Mouse (Mus musculus) ZHBTc4 (cell line): Measurements from ENCODE around the gene Wfdc11.

Experiments used
- DNase-seq: peaks from one replicate; pipeline ENCODE4 v3.0.0-alpha.2; 2011; ENCODE audit warnings: low read depth, low spot score

Wfdc11 gene

DNA sequence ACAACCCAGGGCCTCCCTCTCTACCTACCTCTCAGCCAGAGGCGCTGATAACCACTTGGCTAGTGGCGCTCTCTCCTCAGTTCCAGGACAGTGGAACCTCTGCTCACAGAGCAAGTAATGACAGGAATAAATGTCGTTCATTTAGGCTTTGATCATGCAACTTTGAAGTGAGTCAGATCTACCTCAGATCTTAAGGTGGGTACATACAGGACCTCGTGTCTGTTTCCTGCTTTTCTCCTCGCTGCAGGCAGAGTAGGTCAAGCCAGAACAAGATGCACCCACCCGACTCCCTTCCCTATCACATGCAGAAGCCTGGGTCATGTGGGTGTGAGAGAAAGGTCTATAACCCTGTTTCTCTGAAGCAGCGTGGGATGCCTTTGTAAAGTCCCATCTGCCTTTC, at the start of gene Wfdc11:
TSS of gene Wfdc11 (minus strand) at position 101 of the 400 bp plus-strand sequence.
- no peak for DNase-seq

DNA sequence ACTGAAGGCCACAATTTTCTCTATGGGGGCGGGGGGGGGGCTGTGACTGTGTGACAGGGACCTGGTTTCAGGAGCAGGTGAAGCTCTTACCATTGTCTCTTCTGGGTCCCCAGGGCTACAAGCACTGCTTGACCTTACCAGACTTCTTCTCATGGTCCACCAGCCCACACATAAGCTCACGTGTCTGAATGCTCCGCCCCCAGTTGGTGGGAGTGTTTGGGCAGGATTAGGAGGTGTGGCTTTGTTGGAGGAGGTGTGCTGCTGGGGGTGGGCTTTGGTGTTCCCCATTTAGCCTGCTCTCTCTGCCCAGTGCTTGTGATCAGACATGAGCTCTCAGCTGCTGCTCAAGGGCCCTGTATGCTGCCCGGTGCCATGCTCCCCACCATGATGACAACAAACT, 49.4 kb upstream of the Wfdc11 start:
- peak; percentile 56 for DNase-seq

DNA sequence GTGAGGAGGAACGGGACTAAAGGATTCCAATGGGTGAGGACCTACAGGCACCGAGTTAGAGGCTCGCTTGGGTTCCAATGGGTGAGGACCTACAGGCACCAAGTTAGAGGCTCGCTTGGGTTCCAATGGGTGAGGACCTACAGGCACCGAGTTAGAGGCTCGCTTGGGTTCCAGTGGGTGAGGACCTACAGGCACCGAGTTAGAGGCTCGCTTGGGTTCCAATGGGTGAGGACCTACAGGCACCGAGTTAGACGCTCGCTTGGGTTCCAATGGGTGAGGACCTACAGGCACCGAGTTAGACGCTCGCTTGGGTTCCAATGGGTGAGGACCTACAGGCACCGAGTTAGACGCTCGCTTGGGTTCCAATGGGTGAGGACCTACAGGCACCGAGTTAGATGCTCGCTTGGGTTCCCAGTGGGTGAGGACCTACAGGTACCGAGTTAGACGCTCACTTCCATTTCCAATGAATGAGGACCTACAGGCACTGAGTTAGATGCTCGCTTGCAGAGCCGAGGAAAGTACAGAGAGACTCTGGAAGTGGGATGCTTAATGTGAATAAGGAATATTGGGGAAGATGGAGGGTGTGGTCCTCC, 42.4 kb upstream of the Wfdc11 start:
- peak; percentile 32 for DNase-seq

DNA sequence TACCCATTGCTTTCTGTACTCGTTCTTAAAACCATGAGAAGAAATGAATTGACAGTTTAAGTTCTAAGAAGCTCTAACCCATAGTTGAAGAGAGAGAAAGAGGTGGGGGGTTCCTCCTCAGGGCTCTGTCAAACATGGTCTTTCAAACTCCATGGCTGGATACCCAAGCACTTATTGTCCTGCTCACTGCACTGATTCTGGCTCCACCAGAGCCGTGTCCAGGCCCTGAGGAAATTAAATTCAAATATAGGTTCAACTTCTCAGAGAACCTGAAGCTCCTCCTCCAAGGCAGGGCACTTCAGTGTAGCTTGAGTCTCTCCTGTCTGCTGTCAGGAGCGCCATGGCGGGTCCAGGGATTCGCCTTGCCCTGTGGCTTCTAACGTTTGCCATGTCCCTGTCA, 41.1 kb upstream of the Wfdc11 start, which contains the start of gene Spint5:
TSS of gene Spint5 (plus strand) at position 301 of the 400 bp plus-strand sequence.
- no peak for DNase-seq

DNA sequence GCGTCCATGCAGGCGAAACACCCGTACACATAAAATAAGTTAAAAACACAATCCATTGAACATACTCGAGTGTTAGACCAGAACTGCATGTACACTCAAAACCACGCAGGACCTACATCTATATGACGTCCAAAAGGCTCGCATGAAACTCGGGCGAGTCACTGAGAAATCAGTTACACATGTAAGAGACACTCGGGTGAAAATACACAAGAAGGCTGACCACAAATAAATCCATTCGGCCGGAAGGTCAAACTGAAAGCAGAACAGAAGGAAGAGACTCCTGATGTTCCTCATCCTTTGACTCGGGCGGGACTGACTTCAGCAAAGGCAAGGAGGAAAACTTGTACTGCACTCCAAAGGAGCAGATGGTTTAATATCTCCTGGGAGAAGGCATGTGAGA, 32.1 kb upstream of the Wfdc11 start:
- DNase-seq = no peak

DNA sequence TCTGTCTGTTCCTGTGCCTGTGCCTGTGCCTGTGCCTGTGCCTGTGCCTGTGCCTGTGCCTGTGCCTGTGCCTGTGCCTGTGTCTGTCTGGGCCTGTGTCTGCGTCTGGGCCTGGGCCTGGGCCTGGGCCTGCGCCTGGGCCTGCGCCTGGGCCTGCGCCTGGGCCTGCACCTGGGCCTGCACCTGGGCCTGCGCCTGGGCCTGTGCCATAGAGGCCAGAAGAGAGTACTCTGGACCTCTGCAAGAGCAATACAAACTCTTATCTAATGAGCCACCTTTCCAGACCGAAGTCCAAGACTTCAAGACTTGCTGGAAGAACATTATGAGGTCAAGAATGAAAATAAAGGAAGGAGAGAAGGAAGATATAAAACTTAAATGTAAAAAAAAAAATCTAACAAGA, 31.4 kb upstream of the Wfdc11 start:
- DNase-seq = peak; percentile 18

DNA sequence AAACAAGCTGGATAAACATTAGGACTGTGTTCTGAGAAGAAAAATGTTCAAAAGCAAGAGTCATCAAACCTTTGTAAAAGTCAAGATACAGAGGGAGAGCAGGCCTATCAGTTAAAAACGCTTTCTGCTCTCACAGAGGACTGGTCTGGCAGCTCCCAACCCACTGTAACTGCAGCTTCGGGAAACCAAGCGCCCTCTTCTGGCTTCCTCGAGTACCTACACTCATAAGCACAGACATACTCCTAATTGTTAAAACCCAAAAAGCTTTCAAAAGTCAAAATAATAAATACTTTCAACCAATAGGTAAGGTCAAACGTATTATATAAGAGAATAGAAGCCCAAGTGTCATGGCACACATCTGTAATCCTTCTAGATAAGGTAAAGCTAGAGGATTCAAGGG, 30.3 kb upstream of the Wfdc11 start:
- peak; percentile 54 for DNase-seq

DNA sequence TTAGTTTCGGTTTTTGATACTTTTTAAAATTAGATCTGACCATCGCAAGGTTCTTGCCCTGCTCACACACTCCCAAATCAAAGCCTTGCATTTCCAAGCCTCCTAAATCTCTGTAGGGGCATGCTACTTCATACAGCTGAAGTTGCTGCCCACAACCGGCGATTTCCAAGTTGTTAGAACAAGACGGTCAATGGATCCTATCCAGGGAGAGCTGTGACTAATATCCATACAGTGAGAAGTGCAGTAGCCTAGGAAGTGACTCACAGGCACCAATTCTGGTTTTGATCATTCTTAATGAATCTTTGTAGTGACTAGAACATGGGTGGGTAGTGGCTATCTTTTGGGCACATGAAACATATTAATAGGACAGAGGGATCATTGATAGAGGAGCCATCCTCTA, 27.9 kb upstream of the Wfdc11 start:
- no peak for DNase-seq

DNA sequence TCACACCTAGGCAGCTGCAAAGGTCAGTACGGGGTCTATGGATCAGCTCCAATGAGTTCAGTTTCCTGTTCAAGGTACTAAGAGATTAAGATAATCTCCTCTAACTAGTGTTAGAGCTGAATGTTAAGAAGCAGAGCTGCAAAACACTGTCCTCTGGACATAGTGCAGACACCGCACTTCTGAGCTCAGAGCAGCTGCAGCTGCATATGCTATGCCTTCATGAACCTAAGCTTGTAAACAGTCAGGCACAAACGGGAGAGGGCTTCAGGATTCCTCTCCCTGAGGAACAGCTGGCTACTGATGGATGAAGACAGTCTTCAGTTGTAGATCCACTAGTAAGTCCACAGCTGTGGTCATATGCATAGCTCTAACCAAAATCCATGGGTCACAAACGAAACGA, 27.1 kb upstream of the Wfdc11 start:
- no peak for DNase-seq

DNA sequence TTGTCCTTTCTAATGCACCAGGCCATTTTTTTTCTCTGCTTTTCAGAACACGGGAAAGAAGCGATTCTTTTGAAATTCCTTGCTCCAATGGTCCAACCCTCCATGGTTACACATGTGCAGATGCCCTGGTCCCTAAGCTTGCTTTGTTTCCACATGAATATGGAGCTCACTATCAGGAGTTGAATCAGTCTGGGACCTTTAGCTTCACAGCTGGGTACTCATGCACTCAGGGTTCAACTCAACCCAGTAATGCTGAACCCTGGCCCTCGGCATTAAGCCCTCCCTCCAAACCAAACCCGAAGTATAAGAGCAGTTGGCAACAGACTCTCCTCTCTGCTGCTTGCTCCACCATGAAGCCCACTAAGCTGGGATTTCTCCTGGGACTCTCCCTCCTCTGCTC, 24.3 kb upstream of the Wfdc11 start, which contains the start of gene Spint4:
TSS of gene Spint4 (plus strand) at position 301 of the 400 bp plus-strand sequence.
- DNase-seq = peak; percentile 26

DNA sequence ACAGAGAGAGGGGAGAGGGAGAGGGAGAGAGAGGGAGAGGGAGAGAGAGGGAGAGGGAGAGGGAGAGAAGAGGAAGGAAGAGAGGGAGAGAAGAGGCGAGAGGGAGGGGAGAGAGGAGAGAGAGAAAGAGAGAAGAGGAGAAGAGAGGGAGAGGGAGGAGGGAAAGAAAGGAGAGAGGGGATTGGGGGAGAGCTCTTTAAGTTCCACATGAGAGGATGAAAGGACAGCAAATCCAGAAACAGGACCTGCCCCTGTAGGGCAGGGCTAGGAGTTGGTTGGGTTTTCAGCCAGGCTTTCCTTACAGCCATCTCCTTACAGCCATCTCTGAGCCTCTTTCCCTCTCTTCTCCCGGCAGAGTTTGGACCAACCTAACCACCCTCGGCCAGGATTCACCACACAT, 10.9 kb upstream of the Wfdc11 start, which contains the start of gene Wfdc13:
TSS of gene Wfdc13 (plus strand) at position 301 of the 400 bp plus-strand sequence.
- DNase-seq = no peak

DNA sequence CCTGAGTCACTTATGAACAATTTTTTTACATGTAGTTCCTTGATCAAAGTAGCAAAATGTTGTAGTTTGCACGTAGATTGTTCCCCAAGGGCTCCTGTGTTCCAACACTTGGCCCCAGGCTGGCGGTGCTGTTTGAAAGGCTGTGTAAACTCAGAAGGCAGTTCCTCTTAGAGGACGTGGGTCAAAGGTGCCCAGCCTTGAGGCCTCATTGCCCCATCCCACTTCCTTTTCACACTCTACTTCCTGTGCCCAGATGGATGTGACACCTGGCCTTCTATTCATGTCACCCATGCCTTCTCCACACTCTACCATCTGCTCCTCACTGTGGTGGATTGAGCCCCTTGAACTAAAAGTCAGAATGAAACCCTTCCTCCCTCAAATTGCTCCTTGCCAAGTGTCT, 6.0 kb upstream of the Wfdc11 start:
- DNase-seq = no peak

DNA sequence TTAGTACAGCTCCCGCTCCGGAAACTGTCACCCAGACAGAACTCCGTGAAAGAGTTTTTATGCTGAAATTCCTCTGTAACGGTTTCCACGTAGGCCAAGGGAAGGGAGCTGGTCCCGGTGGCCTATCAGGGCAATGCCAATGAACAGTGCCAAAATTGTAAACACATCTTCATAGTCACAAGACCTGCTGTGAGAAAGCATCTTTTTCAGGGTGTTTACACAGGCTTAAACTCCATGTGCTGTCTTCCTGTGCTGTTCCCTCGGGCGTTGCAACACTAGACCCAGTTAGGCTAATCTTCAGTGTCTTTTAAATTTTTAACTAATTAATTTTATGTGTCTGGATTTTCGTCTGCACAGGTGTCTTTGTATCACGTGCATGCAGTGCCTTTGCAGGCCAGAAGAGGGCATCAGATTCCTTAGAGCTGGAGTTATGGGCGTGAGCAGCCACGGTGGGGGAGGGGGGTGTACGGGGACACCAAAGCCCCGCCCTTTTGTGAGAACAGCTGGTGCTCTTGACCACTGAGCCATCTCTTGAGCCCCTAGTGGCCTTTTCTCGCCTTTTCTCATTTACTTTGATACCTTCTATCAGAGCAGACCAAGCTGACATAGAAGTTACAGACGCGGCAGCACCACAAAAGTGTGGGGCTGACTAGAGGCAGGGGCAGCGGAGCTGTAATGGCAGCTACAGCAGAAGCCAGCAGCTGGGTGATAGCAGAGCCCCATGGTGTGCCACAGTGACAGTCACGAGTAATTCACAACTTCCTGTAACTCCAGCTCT, 5.2 kb upstream of the Wfdc11 start:
- peak; percentile 87 for DNase-seq

DNA sequence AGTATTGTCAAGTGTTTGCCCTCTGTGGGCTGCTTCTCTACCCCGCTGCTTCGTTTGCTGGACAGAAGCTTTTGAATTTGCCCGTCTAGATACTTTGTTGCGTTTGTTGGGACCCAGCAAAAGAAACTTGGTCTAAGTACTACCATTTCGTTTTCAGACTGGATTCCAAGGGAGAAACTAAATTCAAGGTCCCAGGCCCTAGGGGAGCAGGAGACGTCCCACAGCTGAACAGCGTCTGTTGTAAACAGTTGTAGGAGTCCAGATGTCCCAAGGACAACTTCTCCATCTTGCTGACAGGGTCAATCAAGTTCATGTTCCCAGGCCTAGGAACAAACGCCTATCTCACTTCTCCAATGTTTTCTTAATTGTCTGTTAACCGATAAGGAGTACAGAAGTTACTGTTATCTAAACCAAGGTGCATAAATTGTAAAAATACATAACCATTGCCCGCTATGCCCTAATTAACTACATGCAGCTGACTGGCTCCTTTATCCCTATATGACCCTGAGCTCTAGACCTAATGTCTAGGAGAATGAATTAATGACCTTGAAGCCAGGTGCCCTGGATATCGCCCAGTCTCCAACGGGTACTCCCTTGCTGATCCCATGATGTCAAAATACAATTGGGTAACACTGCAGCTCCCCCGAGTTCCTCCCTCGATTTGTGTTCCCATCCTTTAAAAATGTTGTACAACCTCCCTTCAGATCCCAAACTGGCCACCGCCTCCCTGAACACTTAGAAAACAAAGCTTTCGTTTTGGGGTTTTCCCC, 3.2 kb upstream of the Wfdc11 start:
- no peak for DNase-seq

DNA sequence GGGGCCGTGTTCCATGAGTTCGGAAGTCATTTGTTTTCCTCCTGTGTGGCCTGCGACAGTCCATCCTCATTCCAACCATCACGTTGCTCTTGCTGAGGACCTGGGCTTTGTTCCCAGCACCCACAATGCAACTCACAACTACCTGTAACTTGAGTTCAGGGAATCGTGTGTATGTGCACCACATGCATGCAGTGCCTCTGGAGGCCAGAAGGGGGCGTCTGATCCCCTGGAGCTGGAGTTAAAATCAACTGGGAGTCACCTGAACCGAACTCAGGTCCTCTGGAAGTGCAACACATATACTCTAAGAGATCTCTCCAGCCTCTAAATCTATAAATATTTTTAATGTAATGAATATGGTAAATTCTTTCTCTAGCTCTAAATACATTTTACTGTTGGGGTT, 2.2 kb upstream of the Wfdc11 start:
- DNase-seq = peak; percentile 70

DNA sequence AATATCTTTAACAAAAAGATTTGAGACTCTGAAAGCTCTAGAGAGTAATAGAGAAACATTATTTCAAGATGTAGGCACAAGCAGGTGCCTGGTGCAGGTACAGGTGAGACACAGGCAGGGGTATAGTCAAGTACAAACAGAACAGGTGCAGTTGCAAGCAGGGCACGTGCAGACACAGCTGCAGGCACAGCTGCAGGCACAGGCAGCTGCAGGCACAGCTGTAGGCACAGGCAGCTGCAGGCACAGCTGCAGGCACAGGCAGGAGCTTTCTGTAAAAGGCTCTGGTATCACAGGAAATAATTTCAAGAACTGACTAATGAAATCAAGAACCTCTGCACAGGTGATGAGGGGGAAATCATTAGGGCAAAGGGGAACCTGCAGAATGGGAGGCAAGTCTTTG, 2.9 kb downstream of the Wfdc11 start:
- DNase-seq = no peak

DNA sequence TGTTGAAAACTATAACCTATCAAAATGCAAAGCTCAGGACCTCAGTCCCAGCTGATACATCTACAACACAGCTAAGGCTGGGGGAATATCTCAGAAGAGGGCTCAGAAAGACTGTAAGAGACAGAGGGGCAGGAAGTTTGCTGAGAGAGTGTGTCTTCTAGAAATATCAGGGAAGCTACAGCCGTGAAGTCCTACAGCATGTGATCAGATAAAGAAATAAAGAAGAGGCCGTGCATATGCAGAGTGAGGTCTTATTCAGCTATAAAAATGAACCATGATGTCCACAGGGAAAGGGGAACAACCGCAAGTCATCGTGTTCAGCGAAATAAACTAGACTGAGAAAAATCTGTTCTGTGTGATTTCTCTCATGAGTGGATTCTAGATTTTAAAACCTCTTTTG, 3.6 kb downstream of the Wfdc11 start:
- DNase-seq = no peak

DNA sequence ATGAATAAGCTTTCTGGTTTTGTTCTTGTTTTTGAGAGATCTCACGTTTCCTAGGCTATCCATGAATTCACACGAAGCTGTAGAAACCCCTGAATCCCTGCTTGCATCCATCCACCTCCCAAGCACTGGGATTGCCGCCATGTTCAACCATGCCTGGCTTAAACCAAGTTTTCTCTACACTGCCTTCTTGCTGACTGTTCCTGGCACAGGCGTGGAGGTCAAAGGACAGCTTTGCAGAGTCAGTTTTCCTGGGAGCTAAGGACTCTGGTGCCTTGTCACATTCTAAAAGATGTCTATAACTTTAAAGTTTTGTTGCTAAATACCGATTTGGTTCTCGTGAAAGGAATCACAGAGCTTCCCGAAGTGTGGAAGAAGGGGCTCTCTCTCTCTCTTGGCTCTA, 9.0 kb downstream of the Wfdc11 start:
- DNase-seq = no peak

DNA sequence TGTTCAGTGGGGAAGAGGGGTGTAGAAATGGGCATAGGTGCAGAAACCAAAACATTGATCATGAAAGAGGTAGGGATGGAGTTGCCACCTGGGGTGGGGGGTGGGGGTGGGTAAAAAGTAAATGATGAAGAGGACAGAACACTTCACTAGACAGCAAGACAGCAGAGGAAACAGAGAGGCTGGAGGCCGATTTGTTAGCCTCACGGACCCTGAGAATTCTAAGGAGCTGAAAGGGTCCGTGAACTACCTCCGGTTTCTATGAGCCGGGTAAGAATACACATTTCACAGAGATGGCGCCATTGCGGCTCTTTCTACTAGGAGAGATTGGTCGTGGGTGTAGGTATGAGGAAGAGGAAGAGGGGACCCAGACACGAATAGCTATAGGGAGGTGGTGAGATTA, 17.4 kb downstream of the Wfdc11 start, which contains the start of gene Wfdc9:
TSS of gene Wfdc9 (minus strand) at position 101 of the 400 bp plus-strand sequence.
- no peak for DNase-seq

DNA sequence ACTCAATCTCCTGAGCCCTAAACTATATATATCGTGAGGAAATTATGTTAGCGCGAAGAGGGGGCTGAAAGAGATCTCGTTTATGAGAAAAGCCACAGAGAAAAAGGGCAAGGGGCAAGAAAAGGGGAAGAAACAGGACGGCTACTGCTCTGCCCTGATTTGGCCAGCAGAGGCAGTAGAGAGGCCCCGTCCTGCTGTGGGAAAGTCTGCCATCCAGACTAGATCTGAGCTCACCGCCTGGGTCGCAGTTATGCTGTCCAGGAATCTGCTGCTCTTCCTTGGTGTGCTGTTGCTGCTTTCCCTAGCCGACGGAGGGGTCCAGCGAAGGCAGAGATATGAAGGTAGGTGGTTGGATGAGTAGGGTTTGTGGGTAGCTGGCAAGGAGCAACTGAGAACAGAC, 18.0 kb downstream of the Wfdc11 start, which contains the start of gene Wfdc10:
TSS of gene Wfdc10 (plus strand) at position 189 of the 400 bp plus-strand sequence.
- peak; percentile 82 for DNase-seq

DNA sequence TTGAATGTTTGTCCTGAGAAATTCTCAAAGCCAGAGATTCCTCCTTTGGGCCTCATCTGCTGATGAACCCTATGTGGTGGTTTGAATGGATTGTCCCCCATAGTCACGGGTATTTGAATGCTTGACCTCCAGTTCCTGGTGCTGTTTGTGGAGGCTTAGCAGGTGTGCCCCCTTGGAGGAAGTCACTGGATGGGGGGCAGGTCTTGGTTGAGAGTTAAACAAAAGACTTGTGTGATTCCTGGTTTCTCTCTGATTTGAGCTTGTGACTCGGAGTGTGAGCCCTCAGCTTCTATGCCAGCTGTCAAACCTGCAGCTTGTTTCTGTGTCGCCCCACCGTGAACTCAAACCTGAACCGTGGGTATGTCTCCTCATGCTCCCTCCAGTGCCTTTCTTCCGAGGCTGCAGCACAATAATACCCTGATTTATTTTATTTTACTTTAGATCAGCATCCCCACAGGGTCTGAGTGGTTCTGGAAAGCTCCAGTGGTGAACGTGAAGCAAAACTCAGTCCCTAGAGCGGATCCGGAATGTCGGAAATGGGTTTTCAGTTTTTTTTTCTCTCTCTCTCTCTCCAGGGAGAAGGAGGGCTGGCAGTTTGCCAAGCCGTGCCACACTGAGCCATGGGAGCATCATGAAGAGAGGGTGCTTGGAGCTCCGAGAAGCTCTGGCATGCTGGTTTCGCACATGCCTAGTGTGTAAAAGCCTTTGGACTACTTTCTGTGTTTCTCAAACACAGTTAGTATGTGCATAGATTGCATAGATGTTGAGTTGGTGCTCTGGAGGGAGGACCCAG, 31.8 kb downstream of the Wfdc11 start:
- peak; percentile 59 for DNase-seq
